Mouse (Mus musculus) C2C12 (cell line): ENCODE results near the gene Bspry. TPM values are rescaled to one million over a fixed set of nuclear protein-coding genes. Genes with fewer than 3 reads are reported as not detected.

Source experiments
- H3K27me3 ChIP-seq: one replicate; pipeline ENCODE4 v1.6.1; 2011; ENCODE audit not compliant: control insufficient read depth, insufficient read depth, insufficient read length
- H3K36me3 ChIP-seq: one replicate; pipeline ENCODE4 v1.6.1; 2011; ENCODE audit not compliant: control insufficient read depth, insufficient read depth
- H3K4me3 ChIP-seq: one replicate; pipeline ENCODE4 v1.5.1; 2011; ENCODE audit warnings: mild to moderate bottlenecking, control low read depth; ENCODE audit not compliant: poor library complexity, insufficient read depth, severe bottlenecking
- H3K79me2 ChIP-seq: one replicate; pipeline ENCODE4 v1.6.1; 2011; ENCODE audit not compliant: control insufficient read depth, insufficient read depth
- H3K79me3 ChIP-seq: one replicate; pipeline ENCODE4 v1.6.1; 2011; ENCODE audit warnings: low read depth, control low read depth
- H3ac ChIP-seq: one replicate; pipeline ENCODE3; 2011; ENCODE audit warnings: low read depth; ENCODE audit not compliant: control insufficient read depth, insufficient read length
- CEBPB ChIP-seq: IDR thresholded peaks from one replicate; pipeline ENCODE4 v1.6.1; 2011; ENCODE audit warnings: low read depth, mild to moderate bottlenecking, control low read depth, moderate library complexity
- CTCF ChIP-seq: IDR thresholded peaks from one replicate; pipeline ENCODE4 v1.5.1; 2011; ENCODE audit not compliant: control insufficient read depth, insufficient read depth, insufficient read length
- FOSL1 ChIP-seq: IDR thresholded peaks from one replicate; pipeline ENCODE4 v1.8.0; 2011; ENCODE audit warnings: mild to moderate bottlenecking, low read length; ENCODE audit not compliant: poor library complexity, insufficient read depth, severe bottlenecking
- MAX ChIP-seq: IDR thresholded peaks from one replicate; pipeline ENCODE4 v1.6.1; 2011; ENCODE audit warnings: mild to moderate bottlenecking, control low read depth
- MYOD1 ChIP-seq: IDR thresholded peaks from one replicate; pipeline ENCODE4 v1.6.1; 2011; ENCODE audit warnings: low read depth; ENCODE audit not compliant: control insufficient read depth, insufficient read length
- MYOG ChIP-seq: IDR thresholded peaks from one replicate; pipeline ENCODE4 v1.6.1; 2011; ENCODE audit not compliant: control insufficient read depth, insufficient read length; ENCODE audit errors: extremely low read depth
- USF1 ChIP-seq: IDR thresholded peaks from one replicate; pipeline ENCODE4 v1.6.1; 2011; ENCODE audit warnings: low read depth, mild to moderate bottlenecking, control low read depth, moderate library complexity
- polyA plus RNA-seq: library from polyadenylated mRNA; unstranded; fragments of >200 nt; fragmentation: generic; extraction: Trizol; gene quantifications from one replicate; pipeline ENCODE4 v1.2.1, GENCODE M21; 2012; ENCODE audit warnings: missing spikeins

Gene Bspry
- polyA plus RNA-seq, 1 experiment = 0.25 TPM

GRCm38 (mm10) chr4:62517538-62518415, 37.9 kb downstream of the Bspry start:
- peaks cover 27% of the 10 kb centered on the region for H3K79me2 ChIP-seq
- H3K36me3 ChIP-seq = peaks cover 13% of the 10 kb centered on the region
- TF ChIP-seq CTCF (no peak), FOSL1 (no peak), MYOD1 (no peak), CEBPB (no peak), MAX (no peak)
- H3K27me3 ChIP-seq = no peaks in the 10 kb centered on the region
- H3ac ChIP-seq = no peak overlapping the region
- no peaks in the 10 kb centered on the region for H3K79me3 ChIP-seq
- no peak overlapping the region for H3K4me3 ChIP-seq

GRCm38 (mm10) chr4:62518416-62519121, 38.7 kb downstream of the Bspry start:
- H3K27me3 ChIP-seq = no peaks in the 10 kb centered on the region
- peaks cover 31% of the 10 kb centered on the region for H3K79me2 ChIP-seq
- peaks cover under 1% of the 10 kb centered on the region for H3K79me3 ChIP-seq
- H3K36me3 ChIP-seq = peaks cover 7% of the 10 kb centered on the region
- peak overlapping the region; percentile 78 for H3K4me3 ChIP-seq
- TF ChIP-seq MAX (no peak), MYOG (no peak), CTCF (no peak), CEBPB (no peak), FOSL1 (no peak)
- peak overlapping the region; percentile 82 for H3ac ChIP-seq

GRCm38 (mm10) chr4:62519122-62519848, 39.4 kb downstream of the Bspry start:
- no peaks in the 10 kb centered on the region for H3K27me3 ChIP-seq
- H3K36me3 ChIP-seq = peaks cover 5% of the 10 kb centered on the region
- H3K4me3 ChIP-seq = peak overlapping the region; percentile 78
- H3ac ChIP-seq = peak overlapping the region; percentile 82
- TF ChIP-seq MAX (no peak), MYOG (no peak), USF1 (no peak), MYOD1 (no peak), CTCF (no peak), FOSL1 (no peak), CEBPB (no peak)
- peaks cover 38% of the 10 kb centered on the region for H3K79me2 ChIP-seq
- H3K79me3 ChIP-seq = peaks cover 8% of the 10 kb centered on the region

- Histone ChIP-seq H3K36me3 (peaks cover 5% of the 10 kb centered on the region), H3ac (peak within 1 kb of the TSS; percentile 82), H3K27me3 (no peaks in the 10 kb centered on the region), H3K79me2 (peaks cover 43% of the 10 kb centered on the region), H3K4me3 (peak within 1 kb of the TSS; percentile 78), H3K79me3 (peaks cover 11% of the 10 kb centered on the region)
- peak; percentile 98 for TF ChIP-seq MAX
- TF ChIP-seq USF1 = peak; percentile 80
- no peak for TF ChIP-seq MYOG
Observed at GRCm38 (mm10) chr4:62519849-62520233, 40.0 kb downstream of the Bspry start, which contains the start of gene Alad. TSS of gene Alad (minus strand) at chr4:62519918.

- peaks cover 43% of the 10 kb centered on the region for H3K79me2 ChIP-seq
- H3ac ChIP-seq = no peak overlapping the region
- no peak overlapping the region for H3K4me3 ChIP-seq
- H3K79me3 ChIP-seq = peaks cover 11% of the 10 kb centered on the region
- H3K36me3 ChIP-seq = peaks cover 5% of the 10 kb centered on the region
- no peaks in the 10 kb centered on the region for H3K27me3 ChIP-seq
- TF ChIP-seq CTCF (no peak), MYOG (no peak), USF1 (no peak), MAX (no peak), FOSL1 (no peak)
Observed at GRCm38 (mm10) chr4:62520892-62521400, 41.1 kb downstream of the Bspry start.
